Mouse (Mus musculus): Measurements from ENCODE around the gene Dync1i1. TPM values are rescaled to one million over a fixed set of nuclear protein-coding genes. Genes with fewer than 3 reads are reported as not detected.

Gene Dync1i1
- total and polyA plus RNA-seq, 2 experiments from 2014 or later, result 0.96 to 2.2 TPM

DNA sequence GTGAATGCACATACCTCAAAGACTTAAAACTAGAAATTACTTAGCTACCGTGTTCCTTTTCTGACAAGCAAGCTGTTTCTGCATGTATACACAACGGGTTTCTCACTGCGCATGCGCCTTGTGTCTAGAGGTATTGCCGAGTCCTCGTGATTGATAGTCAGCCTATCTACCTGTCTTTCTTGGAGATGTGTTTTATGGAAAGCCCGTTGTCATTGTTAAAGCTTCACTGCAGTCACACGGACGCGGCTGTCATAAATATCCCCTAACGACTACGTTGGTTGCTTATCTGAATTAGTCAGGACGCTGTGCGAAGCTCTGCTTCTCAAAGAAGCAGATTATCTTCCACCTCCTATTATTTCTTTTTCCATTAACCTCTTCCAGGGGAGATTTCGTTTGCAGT, 290.2 kb downstream of the Dync1i1 start:
- Histone ChIP-seq H3K27me3 (ENCODE audit: control insufficient read depth, insufficient read depth, low read length) (no peaks in the 10 kb centered on the region), H3K9ac (replicated peaks; ENCODE audit: low read depth, low read length) (no peak overlapping the region), H3K27ac (ENCODE audit: low read depth) (no peak overlapping the region), H3K9me3 (replicated peaks; ENCODE audit: control insufficient read depth, low read length) (no peaks in the 10 kb centered on the region), H3K4me3 (ENCODE audit: low read depth, low read length) (peak overlapping the region; percentile 33), H3K4me2 (ENCODE audit: low read depth, low read length) (peak overlapping the region; percentile 54), H3K4me1 (ENCODE audit: control insufficient read depth, insufficient read depth) (no peaks in the 10 kb centered on the region), H3K36me3 (replicated peaks; ENCODE audit: control insufficient read depth, insufficient read depth, low read length) (no peaks in the 10 kb centered on the region)
- TF ChIP-seq CTCF (IDR thresholded peaks at IDR 0.05; ENCODE audit: low read depth), result no peak
- TF ChIP-seq EP300 (IDR thresholded peaks at IDR 0.05; ENCODE audit: low read depth), result no peak
- WGBS, result 24% methylated on average over 15 of the region's 15 CpGs
- ATAC-seq (ENCODE audit: insufficient read depth, low read depth), result no peak
- DNase-seq (ENCODE audit: low spot score), result peak; percentile 17

DNA sequence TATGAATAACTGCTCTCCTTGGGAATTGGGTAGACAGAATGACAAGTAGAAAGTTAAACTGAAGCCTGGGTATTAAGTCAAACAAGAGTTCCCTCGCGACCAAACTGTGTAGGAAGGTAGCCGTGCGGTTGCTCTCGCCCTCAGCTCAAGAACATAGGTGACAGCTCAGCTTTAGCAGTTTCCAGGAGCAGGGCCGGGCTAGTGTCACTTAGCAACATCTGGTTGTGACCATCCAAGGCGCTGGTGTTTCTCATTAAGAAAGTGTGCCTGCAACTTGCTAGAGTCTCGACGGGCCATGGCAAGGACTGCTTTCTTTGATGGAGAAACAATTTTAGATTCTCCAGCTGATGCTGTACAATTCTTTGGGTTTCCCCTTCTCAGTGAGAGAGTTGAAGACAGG, 291.5 kb downstream of the Dync1i1 start:
- no peak overlapping the region for H3K9ac ChIP-seq (replicated peaks; ENCODE audit: low read depth, low read length)
- no peaks in the 10 kb centered on the region for H3K27me3 ChIP-seq (ENCODE audit: control insufficient read depth, insufficient read depth, low read length)
- H3K9me3 ChIP-seq (replicated peaks; ENCODE audit: control insufficient read depth, low read length), result no peaks in the 10 kb centered on the region
- no peak overlapping the region for H3K27ac ChIP-seq (ENCODE audit: low read depth)
- H3K4me2 ChIP-seq (ENCODE audit: low read depth, low read length), result peak overlapping the region; percentile 14
- H3K36me3 ChIP-seq (replicated peaks; ENCODE audit: control insufficient read depth, insufficient read depth, low read length), result no peaks in the 10 kb centered on the region
- ATAC-seq (ENCODE audit: insufficient read depth, low read depth), result no peak
- no peak for DNase-seq (ENCODE audit: low spot score)
- no peaks in the 10 kb centered on the region for H3K4me1 ChIP-seq (ENCODE audit: control insufficient read depth, insufficient read depth)
- 53% methylated on average over 9 of the region's 9 CpGs for WGBS
- no peak overlapping the region for H3K4me3 ChIP-seq (ENCODE audit: low read depth, low read length)
- TF ChIP-seq EP300 (IDR thresholded peaks at IDR 0.05; ENCODE audit: low read depth) (no peak), CTCF (IDR thresholded peaks at IDR 0.05; ENCODE audit: low read depth) (no peak)

DNA sequence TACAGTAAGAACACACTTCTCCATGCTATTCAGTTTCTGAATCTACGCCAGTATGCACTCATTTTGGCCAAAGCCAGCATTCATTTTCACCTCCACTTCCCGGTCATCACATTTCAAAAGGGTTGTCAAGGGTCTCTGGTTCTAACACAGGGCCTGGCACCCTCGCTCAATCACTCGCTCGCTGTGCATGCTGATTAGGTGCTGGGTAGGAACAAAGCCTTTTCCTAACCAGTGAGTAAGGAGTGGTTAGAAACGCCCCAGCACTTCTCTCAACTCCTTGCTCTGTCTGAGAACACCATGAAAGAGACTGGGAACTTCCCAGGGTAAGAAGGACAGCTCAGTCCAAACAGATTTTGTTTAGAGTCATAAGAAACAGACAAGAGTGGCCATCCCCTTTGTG, 298.5 kb downstream of the Dync1i1 start:
- DNase-seq (ENCODE audit: low spot score) (no peak), ATAC-seq (ENCODE audit: insufficient read depth, low read depth) (no peak)
- H3K4me3 ChIP-seq (ENCODE audit: low read depth, low read length), result no peak overlapping the region
- TF ChIP-seq EP300 (IDR thresholded peaks at IDR 0.05; ENCODE audit: low read depth), result no peak
- TF ChIP-seq CTCF (IDR thresholded peaks at IDR 0.05; ENCODE audit: low read depth), result no peak
- H3K36me3 ChIP-seq (replicated peaks; ENCODE audit: control insufficient read depth, insufficient read depth, low read length), result no peaks in the 10 kb centered on the region
- H3K4me1 ChIP-seq (ENCODE audit: control insufficient read depth, insufficient read depth), result no peaks in the 10 kb centered on the region
- H3K9me3 ChIP-seq (replicated peaks; ENCODE audit: control insufficient read depth, low read length), result no peaks in the 10 kb centered on the region
- 56% methylated on average over 6 of the region's 6 CpGs for WGBS
- no peaks in the 10 kb centered on the region for H3K27me3 ChIP-seq (ENCODE audit: control insufficient read depth, insufficient read depth, low read length)
- no peak overlapping the region for H3K9ac ChIP-seq (replicated peaks; ENCODE audit: low read depth, low read length)
- no peak overlapping the region for H3K4me2 ChIP-seq (ENCODE audit: low read depth, low read length)
- no peak overlapping the region for H3K27ac ChIP-seq (ENCODE audit: low read depth)

DNA sequence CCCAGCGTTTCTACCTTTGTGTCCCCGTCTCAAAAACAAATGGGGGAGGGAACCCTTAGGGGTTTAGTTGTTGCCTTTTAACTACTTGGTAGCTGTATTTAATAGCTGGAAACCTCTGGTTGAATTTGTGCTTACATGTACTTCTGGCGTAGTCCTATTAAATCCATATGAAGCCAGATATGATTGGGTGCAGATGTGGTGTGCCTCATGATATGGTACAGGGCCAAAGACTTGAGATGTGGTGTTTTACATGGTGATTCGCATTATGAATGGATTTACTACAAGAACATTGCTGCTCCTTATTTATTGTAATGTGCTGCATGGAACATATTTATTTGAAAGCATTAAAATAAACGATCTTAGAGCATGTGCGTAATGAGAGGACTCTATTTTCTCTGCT, 302.2 kb downstream of the Dync1i1 start:
- Histone ChIP-seq H3K4me1 (ENCODE audit: control insufficient read depth, insufficient read depth) (no peaks in the 10 kb centered on the region), H3K4me2 (ENCODE audit: low read depth, low read length) (no peak overlapping the region), H3K27me3 (ENCODE audit: control insufficient read depth, insufficient read depth, low read length) (no peaks in the 10 kb centered on the region), H3K36me3 (replicated peaks; ENCODE audit: control insufficient read depth, insufficient read depth, low read length) (no peaks in the 10 kb centered on the region), H3K9ac (replicated peaks; ENCODE audit: low read depth, low read length) (no peak overlapping the region), H3K4me3 (ENCODE audit: low read depth, low read length) (no peak overlapping the region), H3K9me3 (replicated peaks; ENCODE audit: control insufficient read depth, low read length) (no peaks in the 10 kb centered on the region), H3K27ac (ENCODE audit: low read depth) (no peak overlapping the region)
- DNase-seq (ENCODE audit: low spot score) (no peak), ATAC-seq (ENCODE audit: insufficient read depth, low read depth) (no peak)
- 93% methylated on average over 6 of the region's 6 CpGs for WGBS
- TF ChIP-seq EP300 (IDR thresholded peaks at IDR 0.05; ENCODE audit: low read depth) (no peak), CTCF (IDR thresholded peaks at IDR 0.05; ENCODE audit: low read depth) (no peak)

DNA sequence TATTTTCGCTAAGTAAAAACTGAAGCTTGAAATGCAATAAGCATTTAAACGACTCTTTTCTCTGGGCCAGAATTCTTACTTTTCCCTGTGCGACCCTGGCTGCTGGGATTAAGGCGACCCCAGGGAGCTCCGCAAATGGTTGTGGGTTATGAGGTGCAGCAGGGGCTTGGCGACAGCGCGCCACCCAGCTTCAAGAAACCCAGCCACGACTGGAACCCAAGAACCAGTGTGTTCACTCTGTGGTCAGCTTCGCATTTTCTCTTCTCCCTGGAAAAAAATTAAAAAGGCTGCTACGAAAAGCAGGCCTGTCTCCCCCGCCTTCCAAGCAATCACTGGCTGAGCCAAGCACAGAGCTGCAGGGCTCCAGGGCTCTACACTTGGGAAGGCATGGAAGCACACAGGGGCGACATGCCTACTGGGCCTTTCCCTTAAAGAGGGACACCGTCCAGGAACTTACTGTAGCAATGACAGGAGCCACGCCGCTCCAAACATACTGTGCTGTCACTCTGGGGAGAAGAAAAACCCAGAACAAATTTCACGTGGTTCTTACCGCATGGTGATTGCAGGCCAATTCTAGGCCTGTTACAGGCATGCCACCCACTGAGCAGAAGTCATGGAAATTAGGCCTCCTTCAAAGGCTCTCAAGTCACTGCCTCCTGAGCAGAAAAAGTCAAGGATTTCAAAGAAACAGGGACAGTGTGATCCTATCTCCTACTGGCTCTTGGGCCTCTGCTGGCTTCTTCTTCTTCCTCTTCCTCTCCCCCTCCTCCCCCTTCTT, 313.5 kb downstream of the Dync1i1 start:
- Histone ChIP-seq H3K27me3 (ENCODE audit: control insufficient read depth, insufficient read depth, low read length) (no peaks in the 10 kb centered on the region), H3K9me3 (replicated peaks; ENCODE audit: control insufficient read depth, low read length) (no peaks in the 10 kb centered on the region), H3K9ac (replicated peaks; ENCODE audit: low read depth, low read length) (no peak overlapping the region), H3K36me3 (replicated peaks; ENCODE audit: control insufficient read depth, insufficient read depth, low read length) (0 out of 2 replicates have a peak, but pooled peaks cover 5% of the 10 kb centered on the region), H3K4me2 (ENCODE audit: low read depth, low read length) (no peak overlapping the region), H3K4me3 (ENCODE audit: low read depth, low read length) (no peak overlapping the region), H3K4me1 (ENCODE audit: control insufficient read depth, insufficient read depth) (no peaks in the 10 kb centered on the region), H3K27ac (ENCODE audit: low read depth) (no peak overlapping the region)
- WGBS, result 67% methylated on average over 18 of the region's 18 CpGs
- DNase-seq (ENCODE audit: low spot score) (no peak), ATAC-seq (ENCODE audit: insufficient read depth, low read depth) (no peak)
- no peak for TF ChIP-seq EP300 (IDR thresholded peaks at IDR 0.05; ENCODE audit: low read depth)
- TF ChIP-seq CTCF (IDR thresholded peaks at IDR 0.05; ENCODE audit: low read depth), result no peak

All from heart, postnatal 0 days (tissue).